Mouse (Mus musculus) neural tube, embryonic 14.5 days (tissue): ENCODE results near the gene Mlx. TPM values are rescaled to one million over a fixed set of nuclear protein-coding genes. Genes with fewer than 3 reads are reported as not detected.
A peak's percentile ranks its signal among the peaks of the same experiment; 100 is the strongest.
"Not testable (repeated sequence)": the region's sequence is repeated elsewhere in the genome, so short reads cannot be mapped to it uniquely, and the experiment has no call there.

ENCODE experiments used
- ATAC-seq: fragments of 200-750 bp; cut with Nextera tagmentation; 2 replicates; pipeline ENCODE4 v1.8.0; 2017; ENCODE audit warnings: low read depth, mild to moderate bottlenecking, moderate TSS enrichment, moderate library complexity
- H3K27ac ChIP-seq: fragments of 300-500 bp; sonication (generic); 2 replicates; pipeline ENCODE4 v1.5.1; 2014; ENCODE audit warnings: low read depth, mild to moderate bottlenecking, control low read depth, low read length, moderate library complexity, mixed read lengths
- H3K27me3 ChIP-seq: fragments of 300-500 bp; sonication (generic); 2 replicates; pipeline ENCODE4 v1.6.1; 2014; ENCODE audit warnings: low read length; ENCODE audit not compliant: control insufficient read depth, insufficient read depth
- H3K36me3 ChIP-seq: fragments of 300-500 bp; sonication (generic); 2 replicates; pipeline ENCODE4 v1.6.1; 2014; ENCODE audit warnings: low read length, mixed read lengths; ENCODE audit not compliant: control insufficient read depth, insufficient read depth
- H3K4me1 ChIP-seq: fragments of 300-500 bp; sonication (generic); 2 replicates; pipeline ENCODE4 v1.6.1; 2014; ENCODE audit warnings: low read length; ENCODE audit not compliant: control insufficient read depth, insufficient read depth
- H3K4me2 ChIP-seq: fragments of 300-500 bp; sonication (generic); 2 replicates; pipeline ENCODE4 v1.6.1; 2014; ENCODE audit warnings: mild to moderate bottlenecking, low read depth, low read length, control low read depth
- H3K4me3 ChIP-seq: fragments of 300-500 bp; sonication (generic); 2 replicates; pipeline ENCODE4 v1.5.1; 2014; ENCODE audit warnings: low read depth, low read length, control low read depth, mixed read lengths
- H3K9ac ChIP-seq: fragments of 300-500 bp; sonication (generic); replicated peaks from 2 replicates; pipeline ENCODE4 v1.6.1; 2014; ENCODE audit warnings: low read depth, mild to moderate bottlenecking, control low read depth, low read length, mixed read lengths
- H3K9me3 ChIP-seq: fragments of 300-500 bp; sonication (generic); 2 replicates; pipeline ENCODE4 v1.6.1; 2016; ENCODE audit warnings: low read length; ENCODE audit not compliant: control insufficient read depth
- WGBS: fragments of 180-500 bp; shearing (Covaris S2); extraction: QIAGEN DNeasy Blood & Tissue Kit; methylation state at CpG from one replicate; pipeline ENCODE4 v1.1.7; 2014; 5-methylcytosine and 5-hydroxymethylcytosine counted together
- polyA plus RNA-seq: library from polyadenylated mRNA; unstranded; fragments of >200 nt; fragmentation: Nextera tagmentation; extraction: Ambion mirVana; gene quantifications from 2 replicates; pipeline ENCODE4 v1.2.1, GENCODE M21; 2014

Mlx gene
- polyA plus RNA-seq, 1 experiment from 2014 or later = 95.7 TPM

- Histone ChIP-seq H3K4me3 (peak overlapping the region; percentile 78), H3K36me3 (peaks cover 14% of the 10 kb centered on the region; the same call in 1 of the 2 replicates), H3K9me3 (no peaks in the 10 kb centered on the region), H3K4me2 (peak overlapping the region; percentile 85), H3K27me3 (no peaks in the 10 kb centered on the region), H3K27ac (peak overlapping the region; percentile 82), H3K4me1 (peaks cover 23% of the 10 kb centered on the region), H3K9ac (peak overlapping the region; percentile 65)
- 23% methylated on average over 19 of the region's 19 CpGs for WGBS
- no peak for ATAC-seq
Measured at GRCm38 (mm10) chr11:101120545-101121188, 33.6 kb downstream of the Mlx start.

GRCm38 (mm10) chr11:101124494-101124893, 37.4 kb downstream of the Mlx start:
- not testable (repeated sequence) for H3K27ac ChIP-seq, H3K9ac ChIP-seq, H3K9me3 ChIP-seq, H3K4me2 ChIP-seq, H3K4me3 ChIP-seq, ATAC-seq, H3K4me1 ChIP-seq, H3K27me3 ChIP-seq
- WGBS = 97% methylated on average over 8 of the region's 8 CpGs
- H3K36me3 ChIP-seq = peaks cover 23% of the 10 kb centered on the region; the same call in 1 of the 2 replicates

- not testable (repeated sequence) for H3K4me3 ChIP-seq, H3K27ac ChIP-seq, ATAC-seq, H3K9ac ChIP-seq, H3K4me1 ChIP-seq, H3K9me3 ChIP-seq, H3K4me2 ChIP-seq, H3K27me3 ChIP-seq
- H3K36me3 ChIP-seq = peaks cover 23% of the 10 kb centered on the region; the same call in 1 of the 2 replicates
- 98% methylated on average over 6 of the region's 9 CpGs for WGBS
Measured at GRCm38 (mm10) chr11:101125008-101125407, 37.9 kb downstream of the Mlx start.

- no peak overlapping the region for H3K9ac ChIP-seq
- no peak overlapping the region for H3K27ac ChIP-seq
- H3K9me3 ChIP-seq = no peaks in the 10 kb centered on the region
- no peaks in the 10 kb centered on the region for H3K27me3 ChIP-seq
- ATAC-seq = no peak
- peaks cover 23% of the 10 kb centered on the region; the same call in 1 of the 2 replicates for H3K36me3 ChIP-seq
- no peaks in the 10 kb centered on the region for H3K4me1 ChIP-seq
- 75% methylated on average over 1 of the region's 1 CpGs for WGBS
- no peak overlapping the region for H3K4me3 ChIP-seq
- no peak overlapping the region for H3K4me2 ChIP-seq
Measured at GRCm38 (mm10) chr11:101127075-101127474, 40.0 kb downstream of the Mlx start.

GRCm38 (mm10) chr11:101128996-101129577, 42.0 kb downstream of the Mlx start:
- Histone ChIP-seq H3K9me3 (no peaks in the 10 kb centered on the region), H3K4me1 (no peaks in the 10 kb centered on the region), H3K9ac (no peak overlapping the region), H3K27ac (no peak overlapping the region), H3K27me3 (no peaks in the 10 kb centered on the region), H3K36me3 (peaks cover 14% of the 10 kb centered on the region; the same call in 1 of the 2 replicates), H3K4me2 (no peak overlapping the region), H3K4me3 (no peak overlapping the region)
- 88% methylated on average over 11 of the region's 11 CpGs for WGBS
- no peak for ATAC-seq

- Histone ChIP-seq H3K27me3 (no peaks in the 10 kb centered on the region), H3K9me3 (no peaks in the 10 kb centered on the region), H3K9ac (no peak overlapping the region), H3K4me1 (no peaks in the 10 kb centered on the region), H3K27ac (no peak overlapping the region), H3K36me3 (peaks cover 14% of the 10 kb centered on the region; the same call in 1 of the 2 replicates), H3K4me3 (no peak overlapping the region), H3K4me2 (no peak overlapping the region)
- ATAC-seq = no peak
- WGBS = 50% methylated on average over 18 of the region's 18 CpGs
Measured at GRCm38 (mm10) chr11:101130056-101130756, 43.1 kb downstream of the Mlx start.

- peaks cover 5% of the 10 kb centered on the region; the same call in 1 of the 2 replicates for H3K36me3 ChIP-seq
- no peaks in the 10 kb centered on the region for H3K4me1 ChIP-seq
- no peaks in the 10 kb centered on the region for H3K9me3 ChIP-seq
- no peak overlapping the region for H3K27ac ChIP-seq
- no peaks in the 10 kb centered on the region for H3K27me3 ChIP-seq
- no peak overlapping the region for H3K4me2 ChIP-seq
- H3K4me3 ChIP-seq = no peak overlapping the region
- WGBS = 90% methylated on average over 2 of the region's 2 CpGs
- no peak overlapping the region for H3K9ac ChIP-seq
- no peak for ATAC-seq
Measured at GRCm38 (mm10) chr11:101131187-101131586, 44.1 kb downstream of the Mlx start.

GRCm38 (mm10) chr11:101131701-101132100, 44.6 kb downstream of the Mlx start:
- no peak for ATAC-seq
- Histone ChIP-seq H3K9me3 (no peaks in the 10 kb centered on the region), H3K9ac (no peak overlapping the region), H3K4me3 (no peak overlapping the region), H3K4me2 (no peak overlapping the region), H3K36me3 (peaks cover under 1% of the 10 kb centered on the region; the same call in 1 of the 2 replicates), H3K27ac (no peak overlapping the region), H3K4me1 (no peaks in the 10 kb centered on the region), H3K27me3 (no peaks in the 10 kb centered on the region)
- WGBS = 87% methylated on average over 6 of the region's 6 CpGs

- Histone ChIP-seq H3K36me3 (no peaks in the 10 kb centered on the region), H3K27ac (no peak overlapping the region), H3K4me2 (no peak overlapping the region), H3K4me1 (no peaks in the 10 kb centered on the region), H3K9me3 (no peaks in the 10 kb centered on the region), H3K27me3 (no peaks in the 10 kb centered on the region), H3K9ac (no peak overlapping the region), H3K4me3 (no peak overlapping the region)
- ATAC-seq = no peak
- whole genome bisulfite sequencing = 84% methylated on average over 12 of the region's 12 CpGs
Measured at GRCm38 (mm10) chr11:101133037-101133436, 46.0 kb downstream of the Mlx start.
